Mouse (Mus musculus) G1E (cell line): Measurements from ENCODE around the gene Celf5.

ENCODE experiments used
- CTCF ChIP-seq: IDR thresholded peaks from 2 replicates; pipeline ENCODE4 v1.5.1; 2012; ENCODE audit warnings: low read depth, low read length, inconsistent platforms, mixed read lengths
- GATA1 ChIP-seq: IDR thresholded peaks from 2 replicates; pipeline ENCODE4 v1.6.1; 2012; ENCODE audit warnings: borderline replicate concordance, low read length, inconsistent platforms, mixed read lengths
- POLR2AphosphoS5 ChIP-seq: IDR thresholded peaks from 2 replicates; pipeline ENCODE4 v1.6.1; 2012; ENCODE audit warnings: low read depth, low read length, inconsistent platforms; ENCODE audit not compliant: insufficient replicate concordance
- TAL1 ChIP-seq: conservative IDR thresholded peaks from 2 replicates; pipeline ENCODE4 v1.6.1; 2012; ENCODE audit warnings: low read depth, low read length, inconsistent platforms, mixed read lengths

DNA sequence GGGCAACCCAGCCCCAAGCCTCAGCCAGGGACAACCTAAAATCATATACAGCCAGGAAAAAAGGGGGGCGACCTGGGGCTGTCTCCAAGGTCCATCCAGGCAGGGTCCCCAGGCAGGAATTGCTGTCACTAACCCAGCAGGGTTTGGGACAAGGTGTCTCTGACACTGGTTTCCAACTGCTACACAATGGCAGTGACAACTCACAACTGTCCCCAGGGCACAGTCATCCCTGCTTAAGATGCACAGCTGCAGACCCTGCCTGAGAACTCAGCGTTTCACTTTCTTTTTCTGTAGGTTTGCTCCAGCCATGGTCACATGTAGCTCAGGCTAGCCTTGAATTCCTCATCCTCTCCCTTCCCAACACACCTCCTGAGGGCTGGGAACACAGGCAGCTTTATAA lies 53.4 kb downstream of the Celf5 start:
- TF ChIP-seq CTCF = no peak
- TF ChIP-seq GATA1 = no peak
- TF ChIP-seq TAL1 = no peak
- TF ChIP-seq POLR2AphosphoS5 = no peak
